In the genomic region with DNA sequence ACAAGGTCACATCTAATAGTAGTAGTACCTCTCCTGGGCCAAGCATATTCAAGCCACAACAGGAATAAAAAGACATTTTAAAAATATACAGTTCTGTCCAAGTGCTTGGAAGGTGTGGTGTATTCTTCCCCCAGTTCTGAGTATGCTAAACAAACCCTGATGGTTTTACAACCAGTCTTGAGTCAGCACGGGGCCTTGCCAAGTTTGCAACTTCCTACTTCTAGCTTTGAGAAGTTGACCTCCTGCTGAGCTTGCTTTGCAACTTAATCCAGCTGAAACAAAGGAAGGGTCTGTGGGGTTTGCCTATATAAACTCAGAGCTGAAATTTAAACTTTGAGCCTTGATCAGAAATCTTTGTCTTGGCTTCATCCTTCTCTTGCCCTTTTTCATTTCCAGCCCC, we compare ENCODE assay signal across 13 mouse cellular contexts. TPM values are rescaled to one million over a fixed set of nuclear protein-coding genes. Genes with fewer than 3 reads are reported as not detected.
A peak's percentile ranks its signal among the peaks of the same experiment; 100 is the strongest.
DNase-seq lines count a peak whose midpoint lies in the region; ATAC-seq and TF ChIP-seq lines count a peak whose summit lies in the region.
"Had no signal": no experiment of that assay in that cellular context is flagged by ENCODE, and none has a peak within 500 bp of the region (broad histone marks: within the 10 kb centered on the region; RNA-seq: fewer than 3 reads in every experiment).

No protein-coding gene starts in this region.

- no peak overlapping the region for H3K27ac ChIP-seq in midbrain, embryonic 14.5 days (replicated peaks; ENCODE audit: low read depth, low read length)
- H3K27ac ChIP-seq in midbrain, embryonic 13.5 days: no peak overlapping the region
- peak overlapping the region; percentile 31 for H3K27ac ChIP-seq in bone marrow macrophage, adult 2 months (ENCODE audit: insufficient read depth, low read depth, low read length)
- no peak overlapping the region for H3K27ac ChIP-seq in hindbrain, embryonic 16.5 days (ENCODE audit: low read depth, low read length)
- H3K27ac ChIP-seq: liver, embryonic 13.5 days; midbrain, embryonic 10.5 days had no signal

- no peak for ATAC-seq in midbrain, embryonic 14.5 days (ENCODE audit: low FRiP score, low TSS enrichment)
- no peak for ATAC-seq in midbrain, embryonic 13.5 days
- ATAC-seq in hindbrain, embryonic 16.5 days: no peak

- intact Hi-C loops in heart, postnatal 36 days (cut with DNase I): no loop called here

- H3K4me2 ChIP-seq in midbrain, embryonic 14.5 days (ENCODE audit: low read length): no peak overlapping the region
- no peak overlapping the region for H3K4me2 ChIP-seq in midbrain, embryonic 13.5 days (replicated peaks)
- H3K4me2 ChIP-seq in hindbrain, embryonic 16.5 days (ENCODE audit: low read length): no peak overlapping the region
- H3K4me2 ChIP-seq: liver, embryonic 13.5 days had no signal

- 0 out of 2 replicates have a peak, but pooled peaks cover 8% of the 10 kb centered on the region for H3K36me3 ChIP-seq in midbrain, embryonic 14.5 days (ENCODE audit: control insufficient read depth, insufficient read depth, low read length)
- H3K36me3 ChIP-seq in midbrain, embryonic 13.5 days: peaks cover 10% of the 10 kb centered on the region
- H3K36me3 ChIP-seq in hindbrain, embryonic 16.5 days (ENCODE audit: control insufficient read depth, insufficient read depth, low read length): no peaks in the 10 kb centered on the region

- H3K27me3 ChIP-seq in midbrain, embryonic 14.5 days (ENCODE audit: control insufficient read depth, insufficient read depth, low read length): no peaks in the 10 kb centered on the region
- no peaks in the 10 kb centered on the region for H3K27me3 ChIP-seq in midbrain, embryonic 13.5 days
- no peaks in the 10 kb centered on the region for H3K27me3 ChIP-seq in hindbrain, embryonic 16.5 days (replicated peaks; ENCODE audit: control insufficient read depth, insufficient read depth, low read length)
- H3K27me3 ChIP-seq: liver, embryonic 13.5 days had no signal

- peaks cover 7% of the 10 kb centered on the region; the same call in 1 of the 2 replicates for H3K4me1 ChIP-seq in midbrain, embryonic 14.5 days (ENCODE audit: control insufficient read depth, insufficient read depth, low read length)
- H3K4me1 ChIP-seq in midbrain, embryonic 13.5 days (replicated peaks): peaks cover 7% of the 10 kb centered on the region
- H3K4me1 ChIP-seq in bone marrow macrophage, adult 2 months (ENCODE audit: control insufficient read depth, insufficient read depth, low read length): peaks cover 12% of the 10 kb centered on the region
- H3K4me1 ChIP-seq in hindbrain, embryonic 16.5 days (ENCODE audit: control insufficient read depth, insufficient read depth, low read depth, low read length): peaks cover 4% of the 10 kb centered on the region

- 6% methylated on average over 1 of the region's 1 CpGs for WGBS in midbrain, embryonic 14.5 days
- 9% methylated on average over 1 of the region's 1 CpGs for WGBS in midbrain, embryonic 13.5 days
- 0% methylated on average over 1 of the region's 1 CpGs for WGBS in hindbrain, embryonic 16.5 days

- no peaks in the 10 kb centered on the region for H3K9me3 ChIP-seq in midbrain, embryonic 14.5 days (ENCODE audit: control insufficient read depth, low read length)
- H3K9me3 ChIP-seq in midbrain, embryonic 13.5 days: no peaks in the 10 kb centered on the region
- no peaks in the 10 kb centered on the region for H3K9me3 ChIP-seq in hindbrain, embryonic 16.5 days (ENCODE audit: control insufficient read depth, low read length)
- H3K9me3 ChIP-seq: liver, embryonic 13.5 days; midbrain, embryonic 10.5 days had no signal

- TF ChIP-seq CTCF in bone marrow macrophage, adult 2 months (IDR thresholded peaks at IDR 0.05; ENCODE audit: low read depth, low read length): no peak

- H3K9ac ChIP-seq in midbrain, embryonic 14.5 days (replicated peaks; ENCODE audit: low read length): no peak overlapping the region
- H3K9ac ChIP-seq in midbrain, embryonic 13.5 days (replicated peaks): no peak overlapping the region
- H3K9ac ChIP-seq in hindbrain, embryonic 16.5 days (ENCODE audit: low read depth, low read length): no peak overlapping the region
- H3K9ac ChIP-seq: liver, embryonic 13.5 days had no signal

- no peak for TF ChIP-seq POLR2A in bone marrow macrophage, adult 2 months (IDR thresholded peaks at IDR 0.05; ENCODE audit: borderline replicate concordance, low read depth, low read length)

- H3K4me3 ChIP-seq in midbrain, embryonic 14.5 days (replicated peaks; ENCODE audit: low read depth, low read length): no peak overlapping the region
- H3K4me3 ChIP-seq in midbrain, embryonic 13.5 days (replicated peaks): no peak overlapping the region
- H3K4me3 ChIP-seq in bone marrow macrophage, adult 2 months (ENCODE audit: insufficient read depth, low read length): no peak overlapping the region
- no peak overlapping the region for H3K4me3 ChIP-seq in hindbrain, embryonic 16.5 days (ENCODE audit: low read length)
- H3K4me3 ChIP-seq: liver, embryonic 13.5 days; midbrain, embryonic 10.5 days had no signal

- peak; percentile 10 for DNase-seq in adrenal gland, postnatal 25 days
- DNase-seq in adrenal gland, adult 18-20 months (ENCODE audit: low spot score in 2 of 2): no peak
- peak; percentile 31 for DNase-seq in midbrain, embryonic 14.5 days
- no peak for DNase-seq in heart, postnatal 36 days
- no peak for DNase-seq in gastrocnemius, postnatal 25 days
- DNase-seq: adrenal gland, postnatal 10 days; liver, embryonic 13.5 days; lung, postnatal 10 days; thymus, adult 18-20 months had no signal

RNA-seq across cellular contexts. Expression of a gene that starts 4.4 kb away (rescaled TPM):
- total RNA-seq in adrenal gland, postnatal 25 days (2021): 78.1 and 98.5 TPM in 2 replicates
- total RNA-seq in adrenal gland, adult 18-20 months (2021): 100 to 1,000 TPM in 1 of 2 experiments, 10 to 100 TPM in 1; 96.0 to 103 TPM
- 52.3 and 54.1 TPM in 2 replicates for polyA plus RNA-seq in midbrain, embryonic 14.5 days (2014; fragmentation: Nextera tagmentation; extraction: Ambion mirVana)
- 42.4 and 47.2 TPM in 2 replicates for polyA plus RNA-seq in midbrain, embryonic 13.5 days (2015; fragmentation: Nextera tagmentation; extraction: Ambion mirVana)
- polyA plus RNA-seq in bone marrow macrophage, adult 2 months (2012; ENCODE audit: insufficient read depth, insufficient read length, missing spikeins): 46.5 and 53.2 TPM in 2 replicates
- total RNA-seq in heart, postnatal 36 days (2021): 10 to 100 TPM; 92.9 to 93.6 TPM
- total RNA-seq in gastrocnemius, postnatal 25 days (2021): 10 to 100 TPM; 64.1 to 65.0 TPM
- polyA plus RNA-seq in hindbrain, embryonic 16.5 days (2015; fragmentation: Nextera tagmentation; extraction: Ambion mirVana): 54.4 and 62.2 TPM in 2 replicates

RNA-seq across cellular contexts. Expression of a gene that starts 11.3 kb away (rescaled TPM):
- 0.33 and 0.38 TPM in 2 replicates for total RNA-seq in adrenal gland, postnatal 25 days (2021)
- total RNA-seq in adrenal gland, adult 18-20 months (2021): not detected
- polyA plus RNA-seq in midbrain, embryonic 14.5 days (2014; fragmentation: Nextera tagmentation; extraction: Ambion mirVana): 0.16 and 0.23 TPM in 2 replicates
- polyA plus RNA-seq in midbrain, embryonic 13.5 days (2015; fragmentation: Nextera tagmentation; extraction: Ambion mirVana): 0.13 and 0.14 TPM in 2 replicates
- not detected in 2 replicates for polyA plus RNA-seq in bone marrow macrophage, adult 2 months (2012; ENCODE audit: insufficient read depth, insufficient read length, missing spikeins)
- total RNA-seq in heart, postnatal 36 days (2021): under 1 TPM in 1 of 2 experiments, not detected in 1; 0.14 TPM
- not detected for total RNA-seq in gastrocnemius, postnatal 25 days (2021)
- 0.07 and 0.08 TPM in 2 replicates for polyA plus RNA-seq in hindbrain, embryonic 16.5 days (2015; fragmentation: Nextera tagmentation; extraction: Ambion mirVana)

RNA-seq across cellular contexts. Expression of a gene that starts 27.2 kb away (rescaled TPM):
- total RNA-seq in adrenal gland, postnatal 25 days (2021): 686 and 739 TPM in 2 replicates
- total RNA-seq in adrenal gland, adult 18-20 months (2021): 100 to 1,000 TPM; 734 to 946 TPM
- 46.8 and 52.7 TPM in 2 replicates for polyA plus RNA-seq in midbrain, embryonic 14.5 days (2014; fragmentation: Nextera tagmentation; extraction: Ambion mirVana)
- 50.6 and 53.7 TPM in 2 replicates for polyA plus RNA-seq in midbrain, embryonic 13.5 days (2015; fragmentation: Nextera tagmentation; extraction: Ambion mirVana)
- 78.7 and 90.3 TPM in 2 replicates for polyA plus RNA-seq in bone marrow macrophage, adult 2 months (2012; ENCODE audit: insufficient read depth, insufficient read length, missing spikeins)
- total RNA-seq in heart, postnatal 36 days (2021): 1,000 to 10,000 TPM; 1,212 to 1,313 TPM
- 100 to 1,000 TPM; 256 to 346 TPM for total RNA-seq in gastrocnemius, postnatal 25 days (2021)
- 69.1 and 70.4 TPM in 2 replicates for polyA plus RNA-seq in hindbrain, embryonic 16.5 days (2015; fragmentation: Nextera tagmentation; extraction: Ambion mirVana)

RNA-seq across cellular contexts. Expression of a gene that starts 56.0 kb away (rescaled TPM):
- total RNA-seq in adrenal gland, postnatal 25 days (2021): not detected in 2 replicates
- under 1 TPM in 1 of 2 experiments, not detected in 1; 0.16 TPM for total RNA-seq in adrenal gland, adult 18-20 months (2021)
- 14.3 and 15.5 TPM in 2 replicates for polyA plus RNA-seq in midbrain, embryonic 14.5 days (2014; fragmentation: Nextera tagmentation; extraction: Ambion mirVana)
- polyA plus RNA-seq in midbrain, embryonic 13.5 days (2015; fragmentation: Nextera tagmentation; extraction: Ambion mirVana): 6.8 and 7.4 TPM in 2 replicates
- polyA plus RNA-seq in bone marrow macrophage, adult 2 months (2012; ENCODE audit: insufficient read depth, insufficient read length, missing spikeins): not detected in 2 replicates
- not detected for total RNA-seq in heart, postnatal 36 days (2021)
- under 1 TPM; 0.13 to 0.27 TPM for total RNA-seq in gastrocnemius, postnatal 25 days (2021)
- polyA plus RNA-seq in hindbrain, embryonic 16.5 days (2015; fragmentation: Nextera tagmentation; extraction: Ambion mirVana): 7.5 and 9.3 TPM in 2 replicates

Comparison
In these comparisons a context has a peak if more than half of its experiments do, and no peak if none do; other contexts are left out.
1. DNase-seq: peak in adrenal gland, postnatal 25 days (single experiment) and midbrain, embryonic 14.5 days (single experiment); none in adrenal gland, adult 18-20 months (0 of 2), heart, postnatal 36 days (0 of 2) and gastrocnemius, postnatal 25 days (single experiment).